Mouse (Mus musculus) sigmoid colon, adult 10 weeks (tissue): ENCODE results near the gene Mllt3. TPM values are rescaled to one million over a fixed set of nuclear protein-coding genes. Genes with fewer than 3 reads are reported as not detected.

Source experiments
- polyA plus RNA-seq: library from polyadenylated mRNA; stranded (reverse); fragments of 350-450 nt; fragmentation: Illumina TruSeq; extraction: RNeasy Lipid Tissue Mini Kit (QIAGEN cat#74804); gene quantifications from one replicate; pipeline ENCODE4 v1.2.3, GENCODE M21; 2014; ENCODE audit warnings: low read depth, low replicate concordance

The Mllt3 gene
- 136 TPM for polyA plus RNA-seq

GRCm38 (mm10) chr4:88033216-88033653 is at the start of gene Mllt3:
Gene Mllt3 (minus strand): TSS chr4:88033364.

Other genes starting within 250 kb of the Mllt3 start
- gene Focad, start 61.3 kb upstream of the Mllt3 start, polyA plus RNA-seq = 5.3 TPM